Mouse (Mus musculus) stomach, embryonic 15.5 days (tissue): ENCODE data around the gene Trim43a. TPM values are rescaled to one million over a fixed set of nuclear protein-coding genes. Genes with fewer than 3 reads are reported as not detected.
A peak's percentile ranks its signal among the peaks of the same experiment; 100 is the strongest.
"Not testable (repeated sequence)": the region's sequence is repeated elsewhere in the genome, so short reads cannot be mapped to it uniquely, and the experiment has no call there.

Experiments
- ATAC-seq: fragments of 200-750 bp; cut with Nextera tagmentation; 2 replicates; pipeline ENCODE4 v1.8.0; 2017; ENCODE audit warnings: low read depth, moderate number of reproducible peaks, moderate TSS enrichment; ENCODE audit not compliant: insufficient read depth, low FRiP score
- H3K27ac ChIP-seq: fragments of 300-500 bp; sonication (generic); 2 replicates; pipeline ENCODE4 v1.5.1; 2015; ENCODE audit warnings: mild to moderate bottlenecking, inconsistent platforms
- H3K27me3 ChIP-seq: fragments of 300-500 bp; sonication (generic); replicated peaks from 2 replicates; pipeline ENCODE4 v1.6.1; 2015; ENCODE audit warnings: inconsistent platforms
- H3K36me3 ChIP-seq: fragments of 300-500 bp; sonication (generic); 2 replicates; pipeline ENCODE4 v1.6.1; 2015; ENCODE audit warnings: inconsistent platforms
- H3K4me1 ChIP-seq: fragments of 300-500 bp; sonication (generic); 2 replicates; pipeline ENCODE4 v1.6.1; 2015; ENCODE audit warnings: inconsistent platforms
- H3K4me2 ChIP-seq: fragments of 300-500 bp; sonication (generic); 2 replicates; pipeline ENCODE4 v1.6.1; 2015; ENCODE audit warnings: mild to moderate bottlenecking, inconsistent platforms
- H3K4me3 ChIP-seq: fragments of 300-500 bp; sonication (generic); replicated peaks from 2 replicates; pipeline ENCODE4 v1.5.1; 2015; ENCODE audit warnings: inconsistent platforms
- H3K9ac ChIP-seq: fragments of 300-500 bp; sonication (generic); 2 replicates; pipeline ENCODE4 v1.6.1; 2015; ENCODE audit warnings: inconsistent platforms
- H3K9me3 ChIP-seq: fragments of 300-500 bp; sonication (generic); 2 replicates; pipeline ENCODE4 v1.6.1; 2016; ENCODE audit warnings: inconsistent platforms
- WGBS: fragments of 180-500 bp; shearing (Covaris S2); methylation state at CpG from one replicate; pipeline ENCODE4 v1.1.7; 2015; 5-methylcytosine and 5-hydroxymethylcytosine counted together
- polyA plus RNA-seq: library from polyadenylated mRNA; unstranded; fragments of >200 nt; fragmentation: Nextera tagmentation; extraction: Ambion mirVana; gene quantifications from 2 replicates; pipeline ENCODE4 v1.2.1, GENCODE M21; 2015

The Trim43a gene
- polyA plus RNA-seq, 1 experiment from 2014 or later: 0.24 TPM

DNA sequence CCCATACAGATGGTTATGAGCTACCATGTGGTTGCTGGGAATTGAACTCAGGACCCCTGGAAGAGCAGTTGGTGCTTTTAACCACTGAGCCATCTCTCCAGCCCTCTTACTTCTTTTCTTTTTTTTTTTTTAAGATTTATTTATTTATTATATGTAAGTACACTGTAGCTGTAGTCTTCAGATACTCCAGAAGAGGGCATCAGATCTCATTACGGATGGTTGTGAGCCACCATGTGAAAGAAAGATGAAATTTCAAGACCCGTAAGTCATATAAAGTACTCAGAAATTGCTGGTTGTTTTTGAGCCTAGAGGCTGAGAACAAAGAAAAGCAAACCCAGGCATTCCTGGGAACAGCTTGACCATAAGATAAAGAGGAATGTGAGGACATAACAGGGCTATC is 19.2 kb upstream of the Trim43a start:
- not testable (repeated sequence) for H3K27me3 ChIP-seq, H3K4me2 ChIP-seq, ATAC-seq, H3K9ac ChIP-seq, H3K4me3 ChIP-seq, H3K27ac ChIP-seq, H3K9me3 ChIP-seq, H3K4me1 ChIP-seq
- H3K36me3 ChIP-seq: peaks cover 19% of the 10 kb centered on the region
- WGBS: 88% methylated on average over 2 of the region's 2 CpGs

DNA sequence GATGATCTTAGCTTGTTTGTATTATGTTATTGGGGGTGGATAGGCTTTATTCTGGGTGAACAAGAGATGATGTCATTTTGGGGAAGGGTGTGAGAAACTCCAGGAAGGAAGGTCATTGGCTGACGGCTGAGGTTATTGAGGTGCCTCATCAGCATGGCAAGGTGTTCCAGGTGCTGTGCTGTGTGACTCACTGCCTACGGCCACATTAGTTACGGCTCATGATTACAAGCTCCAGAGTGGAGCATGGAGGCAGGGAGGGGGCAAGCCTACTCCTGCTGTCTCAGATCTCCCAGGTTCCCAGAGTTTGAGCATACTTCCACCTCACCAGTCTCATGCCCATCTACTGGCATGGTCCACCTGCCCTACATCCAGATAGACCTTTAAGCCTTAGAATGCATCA is 10.2 kb upstream of the Trim43a start:
- H3K4me2 ChIP-seq, H3K9me3 ChIP-seq, H3K4me1 ChIP-seq, H3K27me3 ChIP-seq, H3K4me3 ChIP-seq, ATAC-seq, H3K9ac ChIP-seq, H3K27ac ChIP-seq: not testable (repeated sequence)
- 98% methylated on average over 3 of the region's 3 CpGs for whole genome bisulfite sequencing
- peaks cover 37% of the 10 kb centered on the region for H3K36me3 ChIP-seq

DNA sequence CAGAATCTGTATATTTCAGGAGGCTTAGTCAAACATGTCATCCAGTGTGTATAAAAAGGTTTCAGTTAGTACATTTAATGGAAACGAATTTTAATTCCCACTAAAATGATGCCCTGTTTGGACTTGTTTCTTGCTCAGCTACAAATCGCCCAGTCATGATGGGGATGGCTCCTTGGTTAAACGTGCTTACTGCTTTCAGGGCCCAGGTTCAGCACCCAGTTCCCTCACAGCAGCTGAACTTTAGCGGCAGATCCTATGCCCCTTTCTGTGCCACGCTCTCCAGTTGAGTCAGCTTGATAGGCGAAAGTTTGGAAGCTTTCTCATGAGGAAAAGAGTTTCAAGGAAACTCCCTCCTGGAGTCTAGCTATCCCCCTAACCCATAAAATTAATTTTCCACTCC is 13.0 kb downstream of the Trim43a start:
- H3K27ac ChIP-seq, ATAC-seq, H3K27me3 ChIP-seq, H3K4me1 ChIP-seq, H3K36me3 ChIP-seq, H3K9me3 ChIP-seq, H3K4me3 ChIP-seq, H3K4me2 ChIP-seq, H3K9ac ChIP-seq: not testable (repeated sequence)
- 74% methylated on average over 6 of the region's 6 CpGs for WGBS

DNA sequence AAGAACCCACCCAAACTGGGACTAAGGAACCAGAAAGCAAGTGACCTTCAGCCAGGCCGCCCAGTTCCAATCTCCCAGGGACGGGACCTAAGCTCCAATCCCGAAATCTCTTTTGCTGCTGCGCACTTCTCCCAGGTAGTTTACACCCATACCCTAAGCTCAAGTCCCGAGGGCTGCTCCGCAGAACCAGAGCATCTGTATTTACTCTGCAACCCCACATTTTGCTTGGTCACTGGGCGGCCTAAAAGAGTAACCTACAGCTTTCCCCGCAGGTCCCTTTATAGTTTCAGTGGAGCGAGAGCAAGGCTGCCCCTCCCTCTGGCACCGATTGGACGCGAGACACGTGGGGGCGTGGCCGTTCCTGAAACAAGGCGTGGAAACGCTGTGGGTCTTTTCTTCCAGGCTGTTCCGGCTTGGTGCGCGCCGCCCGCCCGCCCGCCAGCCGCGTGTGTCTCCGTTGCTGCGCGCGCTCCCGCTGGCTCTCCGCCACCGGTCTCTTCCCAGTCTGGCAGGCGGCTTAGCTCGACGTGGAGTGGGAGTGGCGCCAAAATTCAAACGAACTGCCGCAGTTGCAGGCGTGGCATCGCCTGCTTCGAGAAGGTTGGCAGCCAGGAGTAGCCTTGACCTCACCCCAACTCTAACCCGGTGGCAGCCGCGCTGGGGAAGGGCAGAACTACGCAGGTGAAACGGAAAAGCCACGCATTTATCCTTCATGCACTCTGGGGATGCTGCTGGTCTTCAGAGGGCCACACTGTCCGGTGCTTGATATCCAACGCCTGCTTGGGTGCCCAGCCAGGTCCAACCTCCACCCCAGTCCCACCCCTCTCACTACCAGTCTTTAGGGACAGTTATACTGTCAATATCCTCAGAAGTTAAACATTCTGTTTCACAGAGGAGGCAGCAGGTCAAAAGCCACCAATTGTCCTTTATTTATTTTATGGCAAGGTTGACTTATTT is 18.8 kb downstream of the Trim43a start:
- H3K27ac ChIP-seq, H3K36me3 ChIP-seq, H3K9me3 ChIP-seq, H3K4me1 ChIP-seq, H3K27me3 ChIP-seq, H3K9ac ChIP-seq: not testable (repeated sequence)
- Histone ChIP-seq H3K4me2 (peak overlapping the region; percentile 62), H3K4me3 (peak overlapping the region; percentile 39)
- ATAC-seq: peak; percentile 98
- WGBS: 2% methylated on average over 49 of the region's 50 CpGs

DNA sequence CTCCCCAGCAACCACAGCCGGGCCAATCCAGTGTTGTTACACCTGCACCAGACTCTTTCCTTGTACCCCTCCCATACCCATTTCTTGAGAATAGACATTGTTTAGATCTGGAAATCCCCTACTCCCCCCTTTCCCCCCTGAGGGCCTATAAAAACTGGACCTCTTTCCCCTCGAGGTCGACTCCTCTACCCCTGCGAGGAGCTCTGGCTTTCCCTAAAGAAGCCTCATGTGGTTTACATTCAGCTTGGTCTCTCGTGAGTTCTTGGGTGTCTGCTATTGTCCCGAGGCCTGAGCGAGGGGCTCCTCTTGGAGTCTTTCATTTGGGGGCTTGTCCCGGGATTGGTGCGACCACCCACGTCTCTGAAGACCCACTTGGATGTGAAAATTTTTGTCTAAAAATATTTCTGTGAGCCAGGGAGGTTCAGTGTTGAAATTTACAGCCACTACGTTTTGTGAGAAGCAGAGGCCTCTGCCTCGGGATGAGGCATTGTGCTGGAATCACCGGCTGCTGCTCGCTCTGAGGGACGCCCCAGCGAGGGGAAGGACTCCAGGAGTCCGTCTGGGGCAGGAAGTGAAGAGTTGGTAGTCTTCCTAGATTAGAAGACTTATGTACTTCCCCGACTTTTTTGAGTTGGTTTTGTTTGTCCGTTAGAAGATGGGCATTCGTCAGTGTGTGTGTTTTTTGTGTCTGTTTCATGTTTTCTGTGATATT is 45.3 kb downstream of the Trim43a start:
- H3K4me3 ChIP-seq, H3K9me3 ChIP-seq, H3K4me2 ChIP-seq, H3K4me1 ChIP-seq, H3K27ac ChIP-seq, H3K27me3 ChIP-seq, ATAC-seq, H3K9ac ChIP-seq, H3K36me3 ChIP-seq: not testable (repeated sequence)
- 73% methylated on average over 14 of the region's 20 CpGs for WGBS

DNA sequence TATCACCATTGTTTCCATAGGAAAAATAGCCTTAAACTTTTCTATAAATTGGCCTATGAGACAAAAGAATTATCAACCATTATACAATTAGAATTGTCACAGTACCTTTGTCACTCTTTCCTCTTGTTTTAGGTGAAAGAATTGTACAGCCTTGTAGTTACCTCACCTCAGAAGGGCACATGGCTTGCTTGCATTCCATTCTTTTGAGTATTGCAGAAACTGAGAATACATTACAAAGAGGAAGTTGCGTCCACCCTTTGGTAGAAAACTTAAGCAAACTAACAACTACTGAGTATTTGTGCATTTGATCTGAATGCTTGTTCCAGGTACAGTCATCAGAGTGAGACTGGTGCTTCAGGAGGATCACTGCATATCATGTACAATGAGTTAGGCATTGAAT is 57.4 kb downstream of the Trim43a start:
- not testable (repeated sequence) for H3K9ac ChIP-seq
- WGBS: 74% methylated on average over 1 of the region's 1 CpGs

More for the DNA sequence above, 57.4 kb downstream of the Trim43a start:
- not testable (repeated sequence) for H3K4me2 ChIP-seq, H3K9me3 ChIP-seq, H3K36me3 ChIP-seq, H3K4me1 ChIP-seq, H3K27me3 ChIP-seq, ATAC-seq, H3K4me3 ChIP-seq, H3K27ac ChIP-seq

Other genes with a start within 250 kb of the Trim43a start
- gene Snx14, start 141.9 kb upstream of the Trim43a start, polyA plus RNA-seq: 29.4 and 34.2 TPM in 2 replicates
- gene Gm20537, start 124.3 kb upstream of the Trim43a start, polyA plus RNA-seq: 0.37 and 0.65 TPM in 2 replicates
- 88.7 and 93.1 TPM in 2 replicates for gene Syncrip, start 98.3 kb upstream of the Trim43a start, polyA plus RNA-seq
- gene Zfp949, start 32.9 kb upstream of the Trim43a start, polyA plus RNA-seq: 10.1 and 10.5 TPM in 2 replicates
- 43.3 and 44.1 TPM in 2 replicates for gene Mthfsl, start 139.4 kb downstream of the Trim43a start, polyA plus RNA-seq
- 0.49 and 0.59 TPM in 2 replicates for gene Bcl2a1d, start 151.0 kb downstream of the Trim43a start, polyA plus RNA-seq